Mouse (Mus musculus) forelimb bud, embryonic 11.5 days (tissue): Measurements from ENCODE around the gene Atp6v0e2.
"Not testable (repeated sequence)": the region's sequence is repeated elsewhere in the genome, so short reads cannot be mapped to it uniquely, and the experiment has no call there.

ENCODE experiments used
- DNase-seq: peaks from one replicate; pipeline ENCODE4 v3.0.0-alpha.2; 2012; ENCODE audit warnings: low read depth, low spot score

The Atp6v0e2 gene

DNA sequence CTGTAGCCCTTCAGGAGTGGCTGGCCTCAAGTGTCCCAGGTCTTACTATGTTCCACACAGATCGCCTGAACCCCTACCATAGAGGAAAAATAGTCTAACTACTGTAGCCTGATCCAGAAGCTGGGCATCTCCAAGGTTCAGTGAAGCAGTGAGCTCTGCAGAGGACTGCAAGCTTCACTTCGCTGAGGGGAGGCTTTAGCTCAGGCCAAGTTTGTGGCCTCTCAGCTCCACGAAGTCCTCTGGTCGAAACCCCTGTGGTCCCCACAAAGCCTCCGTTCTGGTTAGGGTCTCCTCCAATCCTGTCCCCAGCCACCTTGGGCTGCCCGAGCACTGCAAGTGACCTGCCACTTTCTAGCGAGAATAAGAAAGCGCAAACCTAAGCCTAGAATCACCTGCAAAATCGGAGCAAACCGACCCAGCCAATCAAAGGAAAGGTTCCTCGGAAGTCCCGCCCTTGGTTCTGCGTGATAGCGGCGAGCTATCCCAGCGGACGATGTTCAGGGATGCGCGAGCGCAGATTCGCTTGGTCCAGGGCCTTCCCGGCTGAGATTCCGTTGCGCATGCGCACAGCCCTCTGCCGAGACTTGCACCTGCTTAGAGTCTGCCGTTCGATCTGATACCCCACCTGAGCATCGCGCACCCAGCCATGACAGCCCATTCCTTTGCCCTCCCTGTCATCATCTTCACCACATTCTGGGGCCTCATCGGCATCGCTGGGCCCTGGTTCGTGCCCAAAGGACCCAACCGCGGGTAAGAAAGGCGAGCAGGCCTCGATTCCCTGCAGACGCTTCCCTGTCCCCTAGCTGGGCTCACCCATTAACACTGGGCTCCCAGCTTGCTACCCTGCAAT, at the start of gene Atp6v0e2:
Gene Atp6v0e2, plus strand, starts transcription at position 511 of the 850 bp plus-strand sequence.
- peak; percentile 85 for DNase-seq

GRCm38 (mm10) chr6:48487747-48488725, 49.4 kb upstream of the Atp6v0e2 start:
- peak; percentile 25 for DNase-seq

DNA sequence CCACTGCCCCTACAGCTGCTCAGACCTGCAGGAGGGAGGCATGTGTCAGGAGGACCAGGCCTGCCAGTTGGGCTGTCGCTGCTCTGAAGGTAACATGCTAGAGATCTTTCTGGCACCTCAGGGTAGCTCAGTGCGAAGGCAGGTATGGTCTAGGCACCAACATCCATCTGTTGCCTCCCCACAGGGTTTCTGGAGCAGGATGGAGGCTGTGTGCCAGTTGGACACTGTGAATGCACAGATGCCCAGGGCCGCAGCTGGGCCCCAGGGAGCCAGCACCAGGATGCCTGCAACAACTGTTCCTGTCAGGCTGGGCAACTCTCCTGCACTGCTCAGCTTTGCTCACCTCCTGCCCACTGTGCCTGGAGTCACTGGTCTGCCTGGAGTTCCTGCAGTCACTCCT, 47.7 kb upstream of the Atp6v0e2 start:
- no peak for DNase-seq

DNA sequence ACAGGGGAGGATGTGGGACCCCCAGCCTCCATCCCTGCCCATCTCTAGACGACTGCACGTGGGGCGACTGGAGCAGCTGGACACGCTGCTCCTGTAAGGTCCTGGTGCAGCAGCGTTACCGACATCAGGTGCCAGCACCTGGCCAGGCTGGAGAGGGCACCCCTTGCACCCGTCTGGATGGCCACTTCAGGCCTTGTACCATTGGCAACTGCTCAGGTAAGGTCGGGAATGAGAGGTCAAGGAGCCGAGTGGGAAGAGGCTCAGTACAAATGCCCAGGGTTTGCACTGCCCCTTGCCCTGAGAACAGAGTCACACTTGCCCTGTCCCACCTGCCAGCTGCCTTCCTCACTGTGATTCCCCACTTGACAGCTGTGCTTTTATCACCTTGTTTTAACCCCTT, 46.1 kb upstream of the Atp6v0e2 start:
- DNase-seq, result no peak

DNA sequence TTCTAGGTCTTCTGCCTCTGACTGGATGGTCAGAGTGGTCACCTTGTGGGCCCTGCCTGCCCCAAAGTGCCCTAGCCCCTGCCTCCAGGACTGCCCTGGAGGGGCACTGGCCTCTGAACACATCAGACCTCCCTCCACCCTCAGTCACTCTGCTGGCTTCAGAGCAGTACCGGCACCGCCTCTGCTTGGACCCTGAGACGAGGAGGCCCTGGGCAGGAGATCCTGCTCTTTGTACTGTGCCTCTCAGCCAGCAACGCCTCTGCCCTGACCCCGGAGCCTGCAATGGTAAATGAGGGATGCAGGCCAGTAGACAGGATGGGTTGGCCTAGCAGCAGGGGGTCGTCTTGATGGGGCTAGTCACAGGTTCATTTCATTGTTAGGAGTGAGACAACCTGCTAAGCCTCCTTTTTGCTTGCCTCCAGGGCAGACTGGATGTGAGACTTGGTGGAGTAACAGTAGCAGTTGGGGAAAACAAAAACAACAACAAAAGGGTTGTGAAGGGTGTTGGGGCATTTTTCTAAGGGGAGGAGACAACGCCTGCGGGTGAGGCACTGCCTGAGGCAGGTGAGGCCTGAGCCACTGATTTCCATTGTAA, 44.2 kb upstream of the Atp6v0e2 start:
- no peak for DNase-seq

- DNase-seq, result no peak
These were observed 39.9 kb upstream of the Atp6v0e2 start for GRCm38 (mm10) chr6:48497521-48497920.

- no peak for DNase-seq
These were observed 33.6 kb upstream of the Atp6v0e2 start for GRCm38 (mm10) chr6:48503847-48504240.

- DNase-seq, result peak; percentile 78
These were observed 33.1 kb upstream of the Atp6v0e2 start for GRCm38 (mm10) chr6:48504241-48504854.

- no peak for DNase-seq
These were observed 29.3 kb upstream of the Atp6v0e2 start for GRCm38 (mm10) chr6:48508087-48508486.

GRCm38 (mm10) chr6:48510426-48510825, 27.0 kb upstream of the Atp6v0e2 start:
- DNase-seq, result no peak

- no peak for DNase-seq
These were observed 25.6 kb upstream of the Atp6v0e2 start for GRCm38 (mm10) chr6:48511861-48512260.

- not testable (repeated sequence) for DNase-seq
These were observed 12.5 kb upstream of the Atp6v0e2 start for GRCm38 (mm10) chr6:48524882-48525281.

DNA sequence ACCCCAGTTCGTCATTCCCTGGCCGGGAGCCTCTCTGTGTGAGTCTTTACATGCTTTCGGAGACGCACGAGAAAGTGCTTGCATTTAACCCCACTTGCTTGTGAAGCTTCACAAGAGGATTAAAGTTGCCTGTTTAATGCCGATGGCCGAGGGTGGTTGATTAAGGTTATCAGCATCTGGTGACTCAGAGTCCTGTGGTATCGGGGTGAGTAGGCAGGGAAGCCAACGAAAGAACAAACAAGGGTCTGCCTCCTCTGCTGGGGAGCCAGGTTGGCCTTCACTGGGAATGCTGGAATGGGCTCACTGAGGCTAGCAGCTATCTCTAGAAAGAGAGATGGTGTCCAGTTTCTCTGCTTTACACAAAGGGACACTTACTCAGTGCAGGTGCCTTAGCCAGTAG, 9.5 kb upstream of the Atp6v0e2 start:
- DNase-seq, result no peak

- DNase-seq, result no peak
These were observed 8.2 kb upstream of the Atp6v0e2 start for GRCm38 (mm10) chr6:48529261-48529660.

GRCm38 (mm10) chr6:48529871-48530440, 7.5 kb upstream of the Atp6v0e2 start:
- DNase-seq, result no peak

DNA sequence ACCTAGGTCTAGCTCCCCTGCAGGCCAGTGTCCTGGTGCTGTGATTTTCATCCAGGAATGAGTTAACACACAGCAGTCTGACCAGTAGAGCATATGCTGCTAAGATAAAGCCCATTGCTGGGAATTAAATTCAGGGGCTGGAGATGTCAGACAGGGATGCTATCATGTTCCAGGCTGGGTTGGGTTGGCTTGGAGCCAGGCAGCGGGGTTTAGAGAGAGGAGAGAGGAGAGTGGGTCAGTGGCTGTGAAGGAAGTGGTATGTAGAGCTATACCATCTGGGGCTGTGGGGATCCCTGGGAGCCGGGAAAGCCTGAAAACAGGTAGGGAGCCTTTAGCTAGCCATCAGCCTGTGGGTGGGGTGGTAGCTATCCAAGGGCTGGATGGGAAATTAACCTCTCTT, 6.6 kb upstream of the Atp6v0e2 start:
- no peak for DNase-seq

DNA sequence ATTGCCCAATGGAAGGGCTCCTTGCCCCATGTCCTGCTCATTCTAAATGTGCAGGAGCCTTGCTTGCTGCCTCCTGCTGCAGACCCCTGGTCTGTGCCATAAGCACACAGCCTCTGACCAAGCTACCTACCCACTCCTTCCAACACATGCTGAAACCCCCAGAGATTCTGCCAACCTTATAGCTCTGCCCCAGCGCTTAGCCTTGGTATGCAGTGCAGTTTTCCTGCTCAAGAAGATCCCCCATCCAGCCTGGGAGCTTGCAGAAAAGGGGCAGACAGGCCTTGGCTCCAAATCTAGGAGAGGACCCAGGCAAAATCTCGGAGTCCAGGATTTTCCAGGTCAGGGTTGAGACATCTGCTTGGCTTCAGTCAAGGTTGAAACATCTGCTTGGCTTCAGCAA, 3.9 kb upstream of the Atp6v0e2 start:
- DNase-seq, result no peak

- DNase-seq, result no peak
These were observed 2.5 kb upstream of the Atp6v0e2 start for GRCm38 (mm10) chr6:48534913-48535312.

GRCm38 (mm10) chr6:48536091-48536490, 1.3 kb upstream of the Atp6v0e2 start:
- DNase-seq, result no peak

GRCm38 (mm10) chr6:48538841-48539737, 1.7 kb downstream of the Atp6v0e2 start:
- peak; percentile 87 for DNase-seq
